Mouse (Mus musculus) embryo, embryonic 10 days (tissue): ENCODE measurements around the gene Mrgprb8.
"Not testable (repeated sequence)": the region's sequence is repeated elsewhere in the genome, so short reads cannot be mapped to it uniquely, and the experiment has no call there.

Experiments used
- DNase-seq: peaks from one replicate; pipeline ENCODE4 v3.0.0-alpha.2; 2015; ENCODE audit warnings: low spot score

The Mrgprb8 gene

DNA sequence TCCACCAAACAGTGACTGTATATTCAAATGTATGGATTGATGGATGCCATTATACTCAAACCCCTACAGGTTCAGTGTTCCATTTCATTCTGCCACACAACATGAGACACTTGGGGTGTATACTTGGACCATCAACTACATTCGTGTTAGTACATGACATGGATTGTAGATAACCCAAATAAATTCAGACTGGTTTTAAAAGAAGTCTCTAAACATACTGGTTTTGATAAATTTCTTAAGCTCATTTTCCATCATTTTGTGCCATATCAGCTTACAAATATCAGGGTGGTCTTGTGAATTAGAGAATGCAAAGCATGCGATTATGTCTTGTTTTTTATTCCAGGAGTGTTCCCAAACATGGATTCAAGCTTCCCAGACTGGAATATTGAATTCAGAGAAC is at the start of gene Mrgprb8:
Mrgprb8 (plus strand) TSS at position 301 of the 400 bp plus-strand sequence.
- no peak for DNase-seq

GRCm38 (mm10) chr7:48435936-48436335 is 47.6 kb downstream of the Mrgprb8 start:
- DNase-seq = not testable (repeated sequence)

DNA sequence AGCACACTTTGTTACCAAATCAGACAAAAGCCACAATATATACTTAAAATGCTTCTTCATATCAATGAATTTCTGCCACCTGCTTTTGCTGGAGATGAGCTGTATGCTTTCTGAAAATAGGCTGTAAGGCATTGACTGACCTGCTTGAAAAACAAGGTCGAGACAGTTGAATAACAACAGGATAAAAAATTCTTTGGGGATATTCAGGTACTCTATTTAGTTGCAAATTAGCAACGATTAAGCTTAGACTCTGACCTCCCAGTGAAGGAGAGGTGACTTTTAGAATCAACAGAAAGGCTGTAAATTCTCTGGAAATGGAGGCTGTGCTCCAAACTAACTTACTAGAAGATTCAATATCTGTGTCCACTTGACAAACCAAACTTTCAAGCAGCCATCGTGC is 48.3 kb downstream of the Mrgprb8 start:
- DNase-seq = no peak
